Mouse (Mus musculus) fibroblast of lung, adult 2 months (primary cell): ENCODE measurements around the gene Gcgr.

ENCODE experiments used
- DNase-seq: peaks from one replicate; pipeline ENCODE4 v3.0.0-alpha.2; 2011; ENCODE audit warnings: low read depth

The Gcgr gene

DNA sequence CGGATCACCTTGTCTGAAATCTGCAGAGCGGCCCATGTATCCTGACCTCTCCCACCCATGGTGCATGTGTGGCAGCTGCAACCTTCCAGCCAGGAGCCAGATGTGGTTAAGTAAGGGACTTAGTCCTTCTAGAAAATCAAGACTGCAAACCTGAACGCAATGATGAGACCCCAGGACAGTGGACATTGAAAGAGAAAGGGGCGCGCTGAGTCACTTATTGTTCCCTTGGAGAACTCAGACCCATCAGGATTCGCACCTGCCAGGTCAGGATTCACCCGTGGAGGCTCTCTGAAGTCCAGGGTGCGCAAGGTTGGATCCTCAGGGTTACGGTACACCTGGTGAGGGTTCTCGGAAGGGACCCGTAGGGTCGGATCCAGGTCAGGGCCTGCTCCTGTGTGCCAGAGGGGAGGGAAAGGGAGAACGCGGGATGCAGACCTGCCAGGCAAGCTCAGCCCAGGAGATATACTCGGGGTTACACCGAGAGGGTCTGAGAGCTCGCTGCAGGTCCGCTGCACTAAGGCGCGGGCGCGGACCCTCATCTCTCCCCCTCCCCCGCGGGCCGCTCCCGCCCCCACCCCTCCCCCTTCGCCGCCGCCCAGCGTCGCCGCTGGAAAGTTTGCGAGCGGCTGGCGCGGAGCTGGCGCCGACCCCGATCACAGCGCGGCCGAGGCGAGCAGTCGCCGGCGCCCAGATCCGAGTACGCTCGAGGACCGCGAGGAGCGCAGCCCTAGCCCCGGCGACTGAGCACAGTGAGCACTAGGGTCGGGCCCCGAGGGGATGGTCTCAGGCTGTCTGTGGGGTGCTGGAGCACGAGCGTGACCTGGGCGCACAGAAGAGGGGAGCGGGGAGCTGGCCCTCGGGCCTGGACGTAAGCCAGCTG, at the start of gene Gcgr:
Gcgr (plus strand) TSS at position 615 of the 880 bp plus-strand sequence.
- DNase-seq: no peak

DNA sequence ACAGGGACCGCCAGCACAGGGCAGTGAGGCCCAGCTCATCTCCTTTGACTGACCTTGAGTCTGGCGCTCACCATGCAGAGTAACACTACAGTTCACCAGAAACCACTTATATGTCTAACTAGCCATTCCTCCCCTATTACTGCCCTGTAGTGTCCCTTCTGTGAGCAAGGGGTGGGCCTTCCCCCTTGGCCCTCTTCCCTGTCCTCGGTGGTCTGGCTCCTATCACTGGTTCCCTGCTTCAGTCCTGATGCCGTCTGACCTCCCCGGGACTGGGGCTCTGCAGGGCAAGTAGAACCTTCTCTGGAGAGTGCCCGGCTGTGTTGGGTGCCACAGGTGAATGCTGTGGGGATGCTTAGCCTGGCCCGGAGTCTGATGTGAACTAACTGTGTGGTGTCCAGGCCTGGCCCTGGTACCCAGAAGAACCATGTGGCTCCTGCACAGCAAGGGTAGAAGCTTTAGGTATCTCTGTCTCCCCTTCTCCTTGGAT, 47.0 kb upstream of the Gcgr start:
- DNase-seq: no peak

DNA sequence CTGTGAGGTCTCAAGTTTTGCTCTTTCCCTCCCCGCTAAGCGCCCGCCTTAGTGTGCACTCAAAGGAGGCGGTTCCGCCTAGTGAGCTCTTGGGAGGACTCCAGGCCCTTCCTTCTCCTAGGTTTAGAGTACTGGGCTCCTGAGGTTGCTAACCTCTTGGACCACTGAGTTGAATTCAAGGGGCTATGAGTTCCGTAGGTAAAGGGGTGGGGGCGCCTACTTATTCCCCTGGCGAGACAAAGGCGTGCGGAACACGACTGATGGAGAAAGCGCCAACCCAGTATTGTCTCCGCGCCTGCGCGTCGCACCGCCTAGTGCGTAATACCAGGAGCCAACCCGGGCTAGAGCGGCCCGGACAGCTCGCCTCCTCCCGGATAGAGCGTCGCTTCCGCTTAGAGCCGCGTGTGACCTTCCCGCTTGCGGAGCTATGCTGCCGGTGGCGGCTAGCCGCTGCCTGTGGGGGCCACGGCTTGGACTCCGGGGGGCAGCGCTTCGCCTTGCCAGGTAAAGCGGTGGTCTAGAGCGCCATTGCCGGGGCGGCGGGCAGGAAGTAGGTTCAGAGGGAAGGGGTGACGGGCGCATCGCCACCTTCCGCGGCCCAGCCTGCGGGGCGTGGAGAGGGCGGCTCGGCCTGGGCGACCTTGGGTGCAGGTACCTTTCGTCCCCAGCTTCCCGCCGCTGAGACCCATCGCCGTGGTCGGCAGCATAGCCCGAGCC, 46.1 kb upstream of the Gcgr start, which contains the start of gene Mrpl12:
Mrpl12 (plus strand) TSS at position 349 of the 717 bp plus-strand sequence.
- peak; percentile 79 for DNase-seq

DNA sequence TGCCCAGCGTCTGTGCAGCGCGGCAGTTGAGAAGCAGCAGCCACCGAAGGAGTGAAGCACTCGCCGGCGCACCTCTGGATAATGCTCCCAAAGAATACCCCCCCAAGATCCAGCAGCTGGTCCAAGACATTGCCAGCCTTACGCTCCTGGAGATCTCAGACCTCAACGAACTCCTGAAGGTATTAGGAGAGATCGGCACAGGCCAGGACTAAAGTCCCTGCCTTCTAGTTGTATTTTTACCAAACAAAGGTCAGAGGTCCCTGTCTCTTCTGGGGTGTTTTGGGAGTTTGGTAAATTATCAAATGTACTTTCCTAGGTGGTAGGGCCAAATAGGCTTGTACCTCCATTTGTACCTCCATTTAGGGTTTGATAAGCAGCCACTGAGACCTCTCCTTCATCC, 45.2 kb upstream of the Gcgr start:
- DNase-seq: no peak

DNA sequence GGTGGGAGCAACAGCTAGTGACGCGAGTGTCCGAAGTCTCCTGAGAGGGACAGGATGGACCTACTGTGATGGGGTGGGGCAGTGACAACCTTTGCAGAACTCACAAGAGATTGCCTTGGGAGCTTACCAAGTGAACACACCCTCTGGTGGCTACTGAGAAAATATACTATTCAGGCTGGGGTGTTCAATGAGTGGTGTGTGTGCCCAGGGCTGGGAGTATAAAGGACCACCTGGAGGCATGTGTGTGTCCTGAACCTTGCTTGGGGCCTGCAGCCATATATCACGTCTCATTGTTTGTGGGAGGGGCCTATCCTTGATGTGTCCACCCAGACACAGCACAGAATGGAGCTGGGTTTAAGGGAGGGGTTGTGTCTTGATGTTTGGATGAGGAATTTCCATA, 42.0 kb upstream of the Gcgr start:
- DNase-seq: no peak

DNA sequence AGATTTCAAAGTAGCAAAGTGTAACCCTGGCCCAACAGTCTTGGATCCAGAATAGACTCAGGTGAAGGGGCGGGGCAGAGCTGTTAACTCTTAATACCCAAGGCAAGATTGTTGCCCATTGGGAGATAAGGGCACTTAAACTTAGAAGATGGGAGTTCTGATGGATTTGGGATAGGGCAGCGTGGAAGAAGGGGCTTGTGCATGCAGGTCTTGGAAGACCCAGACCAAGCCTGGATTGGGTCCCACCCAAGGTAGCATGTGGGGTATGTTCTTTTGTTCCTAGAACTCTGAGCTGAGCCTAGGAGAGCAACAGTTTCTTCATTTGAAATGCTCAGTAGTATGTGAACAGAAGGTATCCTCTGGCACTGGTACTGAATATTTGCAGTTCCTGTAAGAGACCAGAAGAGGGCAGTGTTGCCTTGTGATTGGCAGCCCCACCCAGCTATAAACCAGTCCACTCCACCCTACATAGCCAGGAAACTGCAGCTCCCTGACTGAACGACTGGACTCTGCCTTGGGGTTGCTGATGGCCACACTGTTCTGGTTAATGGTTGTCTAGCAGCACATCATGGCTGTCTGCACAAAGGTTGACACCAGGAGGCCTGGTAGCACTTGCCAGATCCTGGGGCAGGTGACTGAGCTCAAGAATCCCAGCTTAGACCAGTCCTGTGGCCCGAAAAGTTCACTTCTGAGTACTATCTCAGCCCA, 41.3 kb upstream of the Gcgr start:
- DNase-seq: peak; percentile 54

DNA sequence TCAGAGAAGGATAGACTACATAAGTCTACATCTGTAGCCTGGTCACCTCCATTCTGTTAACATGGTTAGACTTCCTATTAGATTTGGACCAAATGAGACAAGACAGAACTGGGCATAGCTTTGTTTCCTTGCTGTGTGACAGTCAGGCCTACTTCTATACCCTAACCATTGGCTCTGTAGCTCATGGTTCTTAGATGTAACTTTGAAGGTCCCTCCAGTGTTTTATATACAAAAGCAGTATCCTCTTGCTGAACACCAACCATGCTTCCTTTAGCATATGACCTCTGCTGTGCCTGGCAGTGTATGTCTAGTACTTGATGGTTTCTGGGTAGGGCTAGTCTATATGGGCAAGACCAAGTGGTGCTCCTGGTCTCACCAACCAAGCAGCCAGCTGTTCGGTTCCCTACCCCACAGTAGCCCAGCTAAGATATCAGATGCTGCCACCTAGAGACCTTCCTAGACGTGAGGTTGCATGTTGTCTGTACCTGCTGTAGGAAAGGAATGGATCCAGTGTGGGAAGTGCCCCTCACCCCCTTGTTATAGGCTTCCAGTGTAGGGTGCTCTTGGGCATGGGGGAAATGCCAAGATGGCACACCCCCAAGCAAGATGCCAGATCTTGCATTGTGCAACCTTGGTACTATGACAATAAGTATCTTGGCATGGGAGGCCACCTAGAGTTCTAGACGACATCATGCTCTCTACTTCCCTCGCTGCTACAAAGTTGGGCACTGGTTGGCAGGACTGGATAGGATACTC, 40.0 kb upstream of the Gcgr start:
- DNase-seq: no peak

DNA sequence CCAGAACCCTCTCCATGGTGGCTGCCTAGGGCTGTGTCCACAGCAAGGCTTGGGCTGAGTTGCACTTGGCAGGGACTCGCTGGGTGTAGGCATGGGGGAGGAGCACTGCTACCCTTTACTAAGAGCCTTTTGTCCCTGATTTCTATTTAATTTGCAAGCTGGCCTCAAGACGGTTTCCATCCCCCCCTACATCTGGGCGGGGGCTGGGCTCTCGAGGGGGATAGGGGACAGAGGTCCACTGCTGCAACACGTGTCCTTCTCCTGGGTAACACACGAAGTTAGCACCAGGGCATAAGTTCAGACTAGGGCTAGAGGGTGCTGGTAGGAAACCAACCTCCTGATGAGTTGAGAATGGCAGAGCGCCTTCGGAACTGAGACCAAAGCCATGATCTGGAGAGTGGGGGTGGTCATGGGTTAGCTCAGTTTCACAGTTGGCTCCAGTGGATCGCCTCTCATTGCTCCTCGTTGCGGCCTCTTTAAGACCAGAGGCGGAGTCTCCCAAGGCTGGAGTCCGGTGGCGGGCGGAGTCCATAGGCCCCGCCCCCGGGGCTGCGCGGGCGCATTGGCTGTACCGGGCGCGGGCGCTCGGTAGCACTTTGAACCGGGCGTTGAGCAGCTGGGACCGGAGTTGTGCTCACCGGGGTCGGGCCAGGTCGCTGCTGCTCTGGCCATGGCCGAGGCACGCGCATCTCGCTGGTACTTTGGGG, 39.0 kb upstream of the Gcgr start, which contains the start of gene Slc25a10:
Slc25a10 (plus strand) TSS at position 524 of the 707 bp plus-strand sequence.
- peak; percentile 61 for DNase-seq

DNA sequence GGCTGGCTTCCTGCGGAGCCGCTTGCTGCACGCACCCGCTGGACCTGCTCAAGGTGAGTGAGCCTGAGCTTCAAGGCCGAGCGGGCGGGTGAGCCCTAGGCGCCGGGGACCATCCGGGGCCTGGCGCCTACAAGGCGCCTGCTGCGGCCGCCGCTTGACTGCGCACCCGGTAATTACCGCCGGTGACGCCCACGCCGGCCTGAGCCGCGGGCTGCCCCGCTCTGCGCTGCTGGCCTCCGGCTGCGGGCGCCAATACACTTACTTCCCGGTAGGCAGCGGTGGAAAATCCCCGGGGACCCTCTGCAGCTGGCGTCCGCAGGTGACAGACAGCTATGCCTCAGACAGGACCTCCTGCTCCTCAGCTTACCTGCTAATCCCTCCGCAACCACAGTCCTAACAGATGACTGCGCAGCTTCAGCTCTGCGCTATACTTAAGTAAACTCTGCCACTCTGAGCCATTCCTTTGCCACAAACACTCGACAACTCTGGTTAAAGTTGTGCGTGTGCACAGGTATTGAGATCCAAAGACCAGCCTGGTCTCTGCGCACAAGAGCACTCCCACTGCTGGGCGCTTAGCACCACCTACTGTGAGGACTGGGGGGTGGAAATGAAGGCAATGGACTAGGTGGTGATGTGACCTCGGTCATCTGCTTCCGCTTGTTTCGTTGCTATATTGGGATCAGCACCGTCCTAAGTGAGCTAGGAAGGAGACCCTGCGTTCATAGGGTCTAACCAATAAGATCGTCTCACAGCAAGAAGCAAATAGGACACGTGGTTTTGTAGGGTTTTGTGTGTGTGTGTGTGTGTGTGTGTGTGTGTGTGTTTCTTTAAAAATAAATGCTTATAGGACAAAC, 38.2 kb upstream of the Gcgr start:
- DNase-seq: no peak

GRCm38 (mm10) chr11:120492878-120493203, 37.7 kb upstream of the Gcgr start:
- no peak for DNase-seq

- DNase-seq: no peak
These were observed 37.1 kb upstream of the Gcgr start for GRCm38 (mm10) chr11:120493351-120493750.

DNA sequence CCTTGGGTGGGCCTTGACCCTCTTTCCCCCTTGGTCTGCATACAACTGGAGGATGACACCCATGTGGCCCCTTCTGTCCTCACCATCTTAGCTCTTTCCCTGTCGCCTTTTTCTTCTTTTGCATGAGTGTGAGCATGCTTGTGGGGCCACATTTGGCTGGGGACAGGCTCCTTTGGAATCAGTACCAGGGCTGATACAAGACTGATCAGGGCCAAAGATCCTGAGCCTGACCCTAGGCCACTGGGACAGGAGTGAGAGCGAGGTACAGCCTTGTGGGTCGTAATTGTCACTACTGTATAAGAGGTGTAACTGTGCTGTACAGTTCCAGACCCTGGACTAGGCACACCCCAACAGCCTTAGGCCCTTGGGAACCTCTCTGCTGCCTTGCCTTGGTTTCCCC, 36.6 kb upstream of the Gcgr start:
- DNase-seq: no peak

DNA sequence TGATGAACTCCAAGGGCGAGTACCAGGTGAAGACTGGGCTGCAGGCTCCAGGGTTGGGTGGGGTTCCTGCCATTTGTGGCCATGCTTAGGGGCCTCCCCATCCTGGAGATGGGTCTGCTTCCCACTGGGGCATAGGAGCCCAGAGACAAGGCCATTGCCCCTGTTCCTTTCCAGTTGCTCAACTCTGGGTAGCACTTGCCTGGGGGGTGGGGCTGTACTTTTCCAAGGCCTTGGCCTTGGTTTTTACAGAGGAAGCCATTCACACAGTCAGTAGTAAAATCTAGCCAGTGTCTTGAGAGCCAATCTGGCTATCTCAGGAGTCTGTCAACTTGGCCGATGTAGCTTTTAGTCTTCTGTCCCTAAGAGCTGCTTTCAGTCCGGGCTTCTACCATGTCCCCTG, 33.1 kb upstream of the Gcgr start:
- DNase-seq: no peak

GRCm38 (mm10) chr11:120498226-120498625, 32.3 kb upstream of the Gcgr start:
- no peak for DNase-seq

- DNase-seq: no peak
These were observed 31.6 kb upstream of the Gcgr start for GRCm38 (mm10) chr11:120498891-120499290.

DNA sequence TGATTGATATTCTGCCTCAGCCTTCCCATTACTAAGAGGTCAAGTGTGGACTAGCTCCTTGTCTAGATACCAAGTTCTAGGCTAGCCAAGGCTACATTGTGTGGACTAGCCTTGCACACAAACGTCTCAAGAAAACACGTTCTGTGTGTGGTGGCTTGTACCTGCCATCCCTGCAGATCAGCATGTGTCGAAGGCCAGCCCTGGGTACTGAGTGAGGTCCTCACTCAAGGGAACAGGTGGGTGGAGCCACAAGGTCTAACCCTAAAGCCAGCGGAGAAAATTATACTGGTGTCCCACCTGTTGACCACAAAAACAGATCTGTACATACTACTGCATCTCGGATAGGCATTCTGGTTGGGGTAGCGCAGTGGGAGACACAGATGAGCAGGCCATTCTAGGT, 30.6 kb upstream of the Gcgr start:
- no peak for DNase-seq

DNA sequence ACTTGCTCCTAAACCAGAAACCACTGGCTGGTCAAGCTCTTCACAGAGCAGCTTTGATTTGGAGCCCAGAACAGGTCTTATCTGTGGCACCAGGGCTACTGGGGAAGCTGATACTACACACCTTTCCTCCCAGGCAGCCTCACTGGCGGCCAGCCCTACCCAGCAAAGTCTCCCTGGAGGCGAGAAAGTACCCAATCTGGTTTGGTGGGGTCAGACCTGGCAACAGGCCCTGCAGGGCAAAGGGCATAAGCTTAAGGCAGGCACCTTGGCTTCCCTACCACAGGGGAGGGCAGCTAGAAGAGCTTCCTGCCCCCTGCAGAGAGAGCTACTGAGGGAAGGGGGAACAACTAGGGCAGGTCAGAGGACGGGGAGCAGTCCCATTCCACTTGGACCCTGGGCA, 30.1 kb upstream of the Gcgr start:
- no peak for DNase-seq

DNA sequence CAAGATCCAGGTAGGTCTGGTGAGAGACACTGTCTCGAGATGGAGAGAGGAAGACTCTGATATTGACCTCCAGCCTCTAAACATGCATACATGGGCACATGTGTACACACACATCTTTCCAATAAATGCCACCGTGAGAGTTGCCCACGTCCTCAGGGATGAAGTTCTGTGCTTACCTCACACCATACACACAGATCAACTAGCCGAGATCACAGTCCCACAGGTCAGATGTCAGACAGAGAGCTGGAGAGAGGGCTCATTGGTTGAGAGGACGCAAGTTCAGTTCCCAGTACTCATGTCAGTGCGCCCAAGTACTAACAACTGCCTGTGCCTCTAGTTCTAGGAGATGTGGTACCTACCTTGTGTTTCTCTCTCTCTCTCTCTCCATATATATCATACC, 29.5 kb upstream of the Gcgr start:
- no peak for DNase-seq

DNA sequence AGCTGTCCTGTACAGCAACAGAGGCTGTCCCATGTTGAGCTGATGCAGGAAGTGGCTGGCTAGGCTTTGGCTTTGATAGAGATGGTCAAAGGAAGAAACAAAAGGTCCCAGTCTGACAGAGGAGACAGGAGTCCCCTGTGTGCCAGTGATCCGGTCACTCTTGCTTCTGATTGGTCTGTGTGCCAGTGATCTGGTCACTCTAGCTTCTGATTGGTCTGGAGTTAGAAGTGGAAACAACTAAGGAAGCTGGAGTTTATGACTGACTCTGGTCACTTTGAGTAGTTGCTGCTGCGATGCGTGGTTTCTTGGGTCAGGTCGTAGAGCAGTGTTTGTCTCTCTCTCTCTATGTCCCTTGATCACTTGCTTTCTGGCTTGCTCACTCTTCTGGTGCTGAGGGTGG, 28.8 kb upstream of the Gcgr start:
- DNase-seq: no peak

DNA sequence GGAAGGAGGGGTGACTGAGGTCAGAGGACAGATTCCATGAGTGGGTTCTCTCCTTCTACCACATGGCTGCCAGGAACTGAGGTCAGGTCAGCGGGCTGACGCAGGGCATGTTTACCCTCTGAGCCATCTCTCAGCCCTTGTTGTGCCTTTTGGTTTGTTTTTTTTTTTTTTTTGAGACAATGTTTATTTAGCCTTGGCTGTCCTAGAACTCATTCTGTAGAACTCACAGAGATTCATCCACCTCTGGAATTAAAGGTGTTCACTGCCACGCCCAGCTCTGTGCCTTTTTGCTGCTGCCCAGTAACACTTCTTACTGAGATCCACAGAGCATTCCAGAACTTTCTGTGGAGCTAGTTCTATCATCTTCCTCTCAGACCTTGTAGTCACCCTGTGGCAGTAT, 24.8 kb upstream of the Gcgr start:
- no peak for DNase-seq
